Mouse (Mus musculus): ENCODE results near the gene Ifnar1. TPM values are rescaled to one million over a fixed set of nuclear protein-coding genes. Genes with fewer than 3 reads are reported as not detected.

Ifnar1 gene
- polyA plus RNA-seq, 1 experiment from 2014 or later, result 51.4 TPM

DNA sequence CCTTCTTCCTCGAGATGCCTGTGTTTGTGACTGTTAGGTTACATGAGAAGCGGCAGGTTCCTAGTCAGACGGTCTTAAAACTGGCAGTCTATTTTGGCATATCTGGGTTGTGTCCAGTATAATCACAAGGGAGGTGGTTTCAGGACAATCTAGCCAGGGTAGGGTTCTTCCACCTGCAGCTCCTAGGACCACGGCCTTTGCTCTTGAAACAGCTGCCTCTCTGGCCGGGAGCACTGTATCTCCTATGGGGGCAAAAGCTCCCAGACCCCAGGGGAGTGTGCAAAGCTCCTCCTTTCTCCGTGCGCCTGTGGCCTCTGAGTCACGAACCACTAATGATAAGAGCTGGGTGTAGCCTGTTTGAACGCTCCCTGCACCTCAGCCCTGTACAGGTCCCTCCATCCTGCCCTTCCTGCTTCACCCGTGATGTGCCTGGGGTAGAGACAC lies 66.1 kb downstream of the Ifnar1 start:
- peaks cover 10% of the 10 kb centered on the region for H3K4me1 ChIP-seq (replicated peaks; ENCODE audit: control insufficient read depth, insufficient read depth, low read length)
- H3K4me2 ChIP-seq (ENCODE audit: low read depth, low read length, severe bottlenecking), result no peak overlapping the region
- ATAC-seq (replicated peaks; ENCODE audit: low FRiP score) (no peak), DNase-seq (ENCODE audit: low spot score) (no peak)
- WGBS, result 76% methylated on average over 10 of the region's 10 CpGs
- no peak overlapping the region for H3K27ac ChIP-seq (ENCODE audit: low read depth, low read length)
- no peaks in the 10 kb centered on the region for H3K36me3 ChIP-seq (ENCODE audit: control insufficient read depth, insufficient read depth, low read length)
- no peaks in the 10 kb centered on the region for H3K27me3 ChIP-seq (ENCODE audit: control insufficient read depth, insufficient read depth, low read length)
- no peak overlapping the region for H3K4me3 ChIP-seq (ENCODE audit: low read depth, low read length)
- H3K9me3 ChIP-seq (ENCODE audit: control insufficient read depth, low read length), result no peaks in the 10 kb centered on the region
- no peak overlapping the region for H3K9ac ChIP-seq (ENCODE audit: low read length)

DNA sequence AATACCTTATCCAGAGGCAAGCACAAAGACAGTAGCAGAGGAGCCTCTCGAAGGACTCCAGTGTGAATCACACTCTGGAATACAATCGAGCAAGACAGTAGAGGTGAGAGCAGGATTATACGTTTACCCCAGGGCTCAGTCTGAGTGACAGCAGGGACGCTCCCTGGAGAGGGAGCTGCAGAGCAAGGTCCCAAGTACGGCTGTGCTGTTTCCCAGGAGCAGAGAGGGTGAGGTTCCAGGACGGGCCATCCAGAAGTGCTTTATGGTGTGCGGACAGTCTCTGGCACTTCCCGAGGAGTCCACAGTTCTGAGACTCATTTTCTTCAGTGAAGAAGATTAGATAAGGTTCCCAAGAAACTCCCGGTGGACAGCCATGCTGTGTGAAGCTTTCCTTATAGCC lies 67.0 kb downstream of the Ifnar1 start:
- Histone ChIP-seq H3K9me3 (ENCODE audit: control insufficient read depth, low read length) (no peaks in the 10 kb centered on the region), H3K4me1 (replicated peaks; ENCODE audit: control insufficient read depth, insufficient read depth, low read length) (peaks cover 10% of the 10 kb centered on the region), H3K36me3 (ENCODE audit: control insufficient read depth, insufficient read depth, low read length) (no peaks in the 10 kb centered on the region), H3K27me3 (ENCODE audit: control insufficient read depth, insufficient read depth, low read length) (no peaks in the 10 kb centered on the region), H3K4me2 (ENCODE audit: low read depth, low read length, severe bottlenecking) (no peak overlapping the region), H3K9ac (ENCODE audit: low read length) (no peak overlapping the region), H3K27ac (ENCODE audit: low read depth, low read length) (no peak overlapping the region), H3K4me3 (ENCODE audit: low read depth, low read length) (no peak overlapping the region)
- DNase-seq (ENCODE audit: low spot score), result no peak
- 63% methylated on average over 9 of the region's 9 CpGs for WGBS
- no peak for ATAC-seq (replicated peaks; ENCODE audit: low FRiP score)

DNA sequence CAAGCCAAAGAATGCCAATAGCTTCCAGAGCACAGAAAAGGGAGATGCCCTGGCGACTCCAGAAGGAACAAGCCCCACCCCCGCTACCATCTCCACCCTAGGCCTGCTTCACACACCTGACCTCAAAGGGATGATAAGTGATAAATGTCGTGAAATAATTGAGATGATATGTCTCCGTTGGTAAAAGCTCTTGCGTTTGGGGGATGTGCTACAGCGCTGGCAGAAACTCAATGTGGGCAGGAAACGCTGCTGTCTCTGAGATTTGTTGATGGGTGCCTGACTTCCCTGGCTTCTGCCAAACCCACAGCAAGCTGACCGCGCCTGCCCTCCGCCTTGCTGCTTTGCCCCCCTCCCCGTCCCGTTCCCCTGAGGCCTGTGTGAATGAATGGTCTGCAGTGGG lies 68.6 kb downstream of the Ifnar1 start:
- peaks cover 8% of the 10 kb centered on the region for H3K4me1 ChIP-seq (replicated peaks; ENCODE audit: control insufficient read depth, insufficient read depth, low read length)
- H3K4me3 ChIP-seq (ENCODE audit: low read depth, low read length), result no peak overlapping the region
- WGBS, result 70% methylated on average over 12 of the region's 12 CpGs
- H3K27ac ChIP-seq (ENCODE audit: low read depth, low read length), result no peak overlapping the region
- no peaks in the 10 kb centered on the region for H3K36me3 ChIP-seq (ENCODE audit: control insufficient read depth, insufficient read depth, low read length)
- no peak overlapping the region for H3K4me2 ChIP-seq (ENCODE audit: low read depth, low read length, severe bottlenecking)
- DNase-seq (ENCODE audit: low spot score) (no peak), ATAC-seq (replicated peaks; ENCODE audit: low FRiP score) (no peak)
- H3K27me3 ChIP-seq (ENCODE audit: control insufficient read depth, insufficient read depth, low read length), result no peaks in the 10 kb centered on the region
- H3K9me3 ChIP-seq (ENCODE audit: control insufficient read depth, low read length), result no peaks in the 10 kb centered on the region
- H3K9ac ChIP-seq (ENCODE audit: low read length), result no peak overlapping the region

DNA sequence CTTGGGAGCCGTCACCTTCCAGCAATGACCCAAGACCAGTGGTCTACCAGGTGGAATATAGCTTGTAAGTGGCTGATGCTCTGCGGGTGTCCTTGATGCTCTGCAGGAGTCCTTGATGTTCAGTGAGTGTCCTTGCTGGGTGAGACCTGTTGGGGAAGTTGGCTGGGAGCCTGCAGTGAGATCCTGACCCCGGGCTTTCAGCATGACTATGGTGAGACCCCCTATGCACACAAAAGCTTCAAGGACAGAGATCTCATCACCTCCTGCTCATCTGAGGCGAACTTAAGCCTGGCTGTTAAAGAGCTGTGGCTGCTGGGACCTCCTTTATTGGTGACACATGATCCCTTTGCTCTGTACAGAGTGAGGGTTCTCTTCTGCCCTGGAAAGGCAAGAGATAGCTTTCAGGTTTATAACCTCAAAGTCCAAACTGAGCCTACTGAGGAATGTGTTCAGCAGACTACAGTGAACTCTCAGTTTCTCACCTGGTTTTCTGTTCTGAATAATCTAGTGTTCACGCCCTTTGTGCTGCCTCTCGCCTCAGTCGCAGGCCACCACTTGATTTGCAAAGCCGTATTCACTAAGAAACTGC lies 70.1 kb downstream of the Ifnar1 start:
- no peak for ATAC-seq (replicated peaks; ENCODE audit: low FRiP score)
- Histone ChIP-seq H3K4me3 (ENCODE audit: low read depth, low read length) (no peak overlapping the region), H3K27me3 (ENCODE audit: control insufficient read depth, insufficient read depth, low read length) (no peaks in the 10 kb centered on the region), H3K9me3 (ENCODE audit: control insufficient read depth, low read length) (no peaks in the 10 kb centered on the region), H3K4me1 (replicated peaks; ENCODE audit: control insufficient read depth, insufficient read depth, low read length) (peaks cover 3% of the 10 kb centered on the region; the same call in 1 of the 2 replicates), H3K27ac (ENCODE audit: low read depth, low read length) (no peak overlapping the region), H3K36me3 (ENCODE audit: control insufficient read depth, insufficient read depth, low read length) (no peaks in the 10 kb centered on the region), H3K9ac (ENCODE audit: low read length) (no peak overlapping the region), H3K4me2 (ENCODE audit: low read depth, low read length, severe bottlenecking) (no peak overlapping the region)
- DNase-seq (ENCODE audit: low spot score), result no peak
- WGBS, result 90% methylated on average over 8 of the region's 8 CpGs

DNA sequence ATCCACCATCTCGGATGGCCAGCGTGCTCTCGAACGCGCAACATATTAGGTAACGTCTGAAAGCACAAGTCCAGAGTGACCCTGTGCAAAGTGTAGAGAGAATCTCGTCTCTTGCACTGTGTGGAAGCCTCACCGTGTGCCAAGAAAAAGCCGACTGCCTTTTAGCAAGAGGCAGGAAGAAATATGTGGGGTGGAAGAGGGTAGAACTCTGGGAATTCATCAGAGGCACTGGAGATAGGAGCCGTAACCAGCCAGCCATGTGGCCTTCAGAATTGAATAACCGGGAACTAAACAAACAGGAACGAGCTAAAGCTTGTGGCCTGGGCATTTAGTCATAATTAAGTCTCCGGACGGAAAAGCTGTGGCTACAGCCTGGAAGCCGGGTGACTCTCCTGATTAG lies 71.6 kb downstream of the Ifnar1 start:
- Histone ChIP-seq H3K9me3 (ENCODE audit: control insufficient read depth, low read length) (no peaks in the 10 kb centered on the region), H3K4me2 (ENCODE audit: low read depth, low read length, severe bottlenecking) (no peak overlapping the region), H3K27me3 (ENCODE audit: control insufficient read depth, insufficient read depth, low read length) (no peaks in the 10 kb centered on the region), H3K36me3 (ENCODE audit: control insufficient read depth, insufficient read depth, low read length) (no peaks in the 10 kb centered on the region), H3K4me1 (replicated peaks; ENCODE audit: control insufficient read depth, insufficient read depth, low read length) (no peaks in the 10 kb centered on the region), H3K4me3 (ENCODE audit: low read depth, low read length) (no peak overlapping the region), H3K27ac (ENCODE audit: low read depth, low read length) (no peak overlapping the region), H3K9ac (ENCODE audit: low read length) (no peak overlapping the region)
- DNase-seq (ENCODE audit: low spot score), result no peak
- WGBS, result 87% methylated on average over 15 of the region's 15 CpGs
- ATAC-seq (replicated peaks; ENCODE audit: low FRiP score), result no peak

Small RNA genes within 50 kb of the gene (microRNA-seq; reads per million reads assigned to microRNA genes)
- not detected for gene Mir6367 (ENCODE audit: insufficient number of aligned reads)

Other genes starting within 250 kb of the Ifnar1 start
- 9.0 and 12.3 TPM in 2 replicates for gene Olig1, start 215.5 kb upstream of the Ifnar1 start, polyA plus RNA-seq (2014; fragmentation: Nextera tagmentation; extraction: Ambion mirVana)
- gene Ifnar2, start 112.5 kb upstream of the Ifnar1 start, polyA plus RNA-seq (2014; fragmentation: Nextera tagmentation; extraction: Ambion mirVana), result 29.6 and 32.3 TPM in 2 replicates
- 1.0 TPM in 1 of 2 replicates, not detected in the other for gene Gm21970, start 93.5 kb upstream of the Ifnar1 start, polyA plus RNA-seq (2014; fragmentation: Nextera tagmentation; extraction: Ambion mirVana)
- 6.6 and 7.6 TPM in 2 replicates for gene Il10rb, start 79.1 kb upstream of the Ifnar1 start, polyA plus RNA-seq (2014; fragmentation: Nextera tagmentation; extraction: Ambion mirVana)
- gene Ifngr2, start 61.8 kb downstream of the Ifnar1 start, polyA plus RNA-seq (2014; fragmentation: Nextera tagmentation; extraction: Ambion mirVana), result 28.8 and 31.6 TPM in 2 replicates
- 36.4 and 42.4 TPM in 2 replicates for gene Tmem50b, start 112.6 kb downstream of the Ifnar1 start, polyA plus RNA-seq (2014; fragmentation: Nextera tagmentation; extraction: Ambion mirVana)
- gene Dnajc28, start 133.8 kb downstream of the Ifnar1 start, polyA plus RNA-seq (2014; fragmentation: Nextera tagmentation; extraction: Ambion mirVana), result 4.5 and 4.7 TPM in 2 replicates
- gene Gart, start 161.7 kb downstream of the Ifnar1 start, polyA plus RNA-seq (2014; fragmentation: Nextera tagmentation; extraction: Ambion mirVana), result 145 and 150 TPM in 2 replicates
- gene Son, start 162.3 kb downstream of the Ifnar1 start, polyA plus RNA-seq (2014; fragmentation: Nextera tagmentation; extraction: Ambion mirVana), result 140 and 150 TPM in 2 replicates
- 42.1 and 42.7 TPM in 2 replicates for gene Donson, start 203.5 kb downstream of the Ifnar1 start, polyA plus RNA-seq (2014; fragmentation: Nextera tagmentation; extraction: Ambion mirVana)
- gene Cryzl1, start 243.7 kb downstream of the Ifnar1 start, polyA plus RNA-seq (2014; fragmentation: Nextera tagmentation; extraction: Ambion mirVana), result 73.6 and 83.6 TPM in 2 replicates
- 55.2 and 60.2 TPM in 2 replicates for gene Itsn1, start 244.0 kb downstream of the Ifnar1 start, polyA plus RNA-seq (2014; fragmentation: Nextera tagmentation; extraction: Ambion mirVana)